Mouse (Mus musculus) activated CD4-positive, CD25-positive, alpha-beta regulatory T cell, adult 4 months (primary cell): Measurements from ENCODE around the gene Sdad1. TPM values are rescaled to one million over a fixed set of nuclear protein-coding genes. Genes with fewer than 3 reads are reported as not detected.

Experiments used
- ATAC-seq: one replicate; pipeline ENCODE4 v1.8.0; 2017
- polyA plus RNA-seq, 2 experiments: library from polyadenylated mRNA; unstranded; fragments of 100-300 nt; shearing (Covaris generic); gene quantifications; one replicate each; pipeline ENCODE4 v1.2.1; 2017

The Sdad1 gene
- polyA plus RNA-seq, 2 experiments from 2014 or later = 37.7 to 41.4 TPM

- ATAC-seq = no peak
These were observed 70.7 kb downstream of the Sdad1 start for GRCm38 (mm10) chr5:92239333-92240232.

- peak; percentile 54 for ATAC-seq
These were observed 75.2 kb downstream of the Sdad1 start for GRCm38 (mm10) chr5:92234939-92235557.

Other genes starting within 250 kb of the Sdad1 start
- 100 to 1,000 TPM; 204 to 221 TPM for gene G3bp2, start 226.8 kb downstream of the Sdad1 start, polyA plus RNA-seq
- 10 to 100 TPM; 31.3 to 33.8 TPM for gene Uso1, start 172.5 kb downstream of the Sdad1 start, polyA plus RNA-seq
- gene U90926, start 95.1 kb downstream of the Sdad1 start, polyA plus RNA-seq = not detected
- gene Ppef2, start 54.2 kb downstream of the Sdad1 start, polyA plus RNA-seq = under 1 TPM; 0.15 to 0.34 TPM
- gene Naaa, start 32.3 kb downstream of the Sdad1 start, polyA plus RNA-seq = 10 to 100 TPM in 1 of 2 experiments, 1 to 10 TPM in 1; 9.2 to 11.5 TPM
- under 1 TPM in 1 of 2 experiments, not detected in 1; 0.20 TPM for gene Cxcl9, start 17.6 kb upstream of the Sdad1 start, polyA plus RNA-seq
- gene Art3, start 21.3 kb upstream of the Sdad1 start, polyA plus RNA-seq = 1 to 10 TPM; 7.7 to 9.8 TPM
- gene Cxcl10, start 38.4 kb upstream of the Sdad1 start, polyA plus RNA-seq = 10 to 100 TPM; 10.2 to 27.1 TPM
- 10 to 100 TPM; 34.5 to 40.6 TPM for gene Nup54, start 124.7 kb upstream of the Sdad1 start, polyA plus RNA-seq
- gene Scarb2, start 196.4 kb upstream of the Sdad1 start, polyA plus RNA-seq = 10 to 100 TPM; 10.6 to 11.8 TPM
- gene Fam47e, start 244.6 kb upstream of the Sdad1 start, polyA plus RNA-seq = not detected